Mouse (Mus musculus) limb, embryonic 10.5 days (tissue): ENCODE measurements around the gene Rnh1. TPM values are rescaled to one million over a fixed set of nuclear protein-coding genes. Genes with fewer than 3 reads are reported as not detected.

Experiments used
- DNase-seq: peaks from one replicate; pipeline ENCODE4 v3.0.0-alpha.2; 2017; ENCODE audit warnings: low spot score
- H3K27ac ChIP-seq: fragments of 300-500 bp; sonication (generic); 2 replicates; pipeline ENCODE4 v1.5.1; 2016; ENCODE audit warnings: mild to moderate bottlenecking
- H3K27me3 ChIP-seq: fragments of 300-500 bp; sonication (generic); 2 replicates; pipeline ENCODE4 v1.6.1; 2016; ENCODE audit warnings: low read depth, mild to moderate bottlenecking; ENCODE audit not compliant: poor library complexity, severe bottlenecking
- H3K36me3 ChIP-seq: fragments of 300-500 bp; sonication (generic); 2 replicates; pipeline ENCODE4 v1.6.1; 2016; ENCODE audit warnings: mild to moderate bottlenecking, moderate library complexity
- H3K4me1 ChIP-seq: fragments of 300-500 bp; sonication (generic); 2 replicates; pipeline ENCODE4 v1.6.1; 2016
- H3K4me3 ChIP-seq: fragments of 300-500 bp; sonication (generic); 2 replicates; pipeline ENCODE4 v1.5.1; 2016; ENCODE audit warnings: mild to moderate bottlenecking, moderate library complexity
- H3K9me3 ChIP-seq: fragments of 300-500 bp; sonication (generic); replicated peaks from 2 replicates; pipeline ENCODE4 v1.6.1; 2016; ENCODE audit warnings: mild to moderate bottlenecking
- WGBS: fragments of 180-500 bp; shearing (Covaris S2); methylation state at CpG from one replicate; pipeline ENCODE4 v1.1.7; 2016; 5-methylcytosine and 5-hydroxymethylcytosine counted together
- polyA plus RNA-seq: library from polyadenylated mRNA; unstranded; fragments of >200 nt; fragmentation: Nextera tagmentation; extraction: Ambion mirVana; gene quantifications from 2 replicates; pipeline ENCODE4 v1.2.1, GENCODE M21; 2016

The Rnh1 gene
- polyA plus RNA-seq, 1 experiment from 2014 or later: 85.0 TPM

DNA sequence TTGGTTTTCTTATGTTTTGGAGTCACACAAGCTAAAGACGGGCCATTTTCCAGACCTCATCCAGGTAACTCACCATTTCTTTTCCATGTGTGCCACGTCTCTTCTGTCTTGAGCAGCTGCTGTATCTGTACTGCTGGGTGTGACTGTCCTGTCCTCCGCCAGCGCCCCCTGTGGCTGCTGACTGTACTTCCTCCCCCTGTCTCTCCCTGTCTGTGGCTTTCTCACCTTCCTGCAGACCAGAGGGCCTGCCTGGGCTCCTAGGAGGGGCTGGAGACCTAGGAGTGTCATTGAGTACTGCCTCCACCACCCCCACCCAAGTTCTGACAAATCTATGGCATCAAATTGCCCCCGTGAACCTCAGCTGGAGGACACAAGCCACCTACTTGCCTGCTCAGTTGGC is 29.5 kb downstream of the Rnh1 start:
- WGBS: 42% methylated on average over 5 of the region's 5 CpGs
- DNase-seq: peak; percentile 47
- no peaks in the 10 kb centered on the region for H3K4me1 ChIP-seq
- no peak overlapping the region for H3K4me3 ChIP-seq
- H3K27ac ChIP-seq: no peak overlapping the region
- no peaks in the 10 kb centered on the region for H3K9me3 ChIP-seq
- peaks cover 93% of the 10 kb centered on the region for H3K36me3 ChIP-seq
- H3K27me3 ChIP-seq: no peaks in the 10 kb centered on the region

DNA sequence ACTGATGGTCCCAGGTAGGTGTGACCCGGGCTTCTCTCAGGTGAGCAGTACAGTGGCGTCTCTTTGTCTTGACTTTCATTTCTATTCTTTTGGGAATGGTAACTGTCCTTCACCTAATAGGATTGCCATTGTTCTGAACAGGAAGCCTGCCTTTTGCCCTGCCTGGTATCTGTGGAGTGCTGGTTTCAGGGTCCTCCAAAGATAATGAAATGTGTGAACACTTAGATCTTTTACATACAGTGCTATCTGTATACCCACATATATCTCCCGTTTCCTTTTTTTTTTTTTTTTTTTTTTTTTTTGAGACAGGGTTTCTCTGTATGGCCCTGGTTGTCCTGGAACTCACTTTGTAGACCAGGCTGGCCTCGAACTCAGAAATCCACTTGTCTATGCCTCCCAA is 31.3 kb downstream of the Rnh1 start:
- DNase-seq: no peak
- Histone ChIP-seq H3K4me3 (no peak overlapping the region), H3K36me3 (peaks cover 93% of the 10 kb centered on the region), H3K4me1 (no peaks in the 10 kb centered on the region), H3K27ac (no peak overlapping the region), H3K9me3 (no peaks in the 10 kb centered on the region), H3K27me3 (no peaks in the 10 kb centered on the region)
- WGBS: 94% methylated on average over 4 of the region's 4 CpGs

GRCm38 (mm10) chr7:141131904-141132755 is 40.5 kb downstream of the Rnh1 start:
- Histone ChIP-seq H3K36me3 (peaks cover 32% of the 10 kb centered on the region), H3K27me3 (no peaks in the 10 kb centered on the region), H3K4me1 (peaks cover 24% of the 10 kb centered on the region), H3K9me3 (no peaks in the 10 kb centered on the region), H3K4me3 (peak overlapping the region; percentile 83), H3K27ac (peak overlapping the region; percentile 91)
- DNase-seq: no peak
- 58% methylated on average over 12 of the region's 12 CpGs for WGBS

- Histone ChIP-seq H3K4me3 (peak overlapping the region; percentile 83), H3K27me3 (no peaks in the 10 kb centered on the region), H3K27ac (peak overlapping the region; percentile 91), H3K36me3 (peaks cover 23% of the 10 kb centered on the region), H3K9me3 (no peaks in the 10 kb centered on the region), H3K4me1 (peaks cover 24% of the 10 kb centered on the region)
- WGBS: under 1% methylated on average over 59 of the region's 59 CpGs
- DNase-seq: peak; percentile 97
These were observed 41.4 kb downstream of the Rnh1 start for GRCm38 (mm10) chr7:141131024-141131820.

DNA sequence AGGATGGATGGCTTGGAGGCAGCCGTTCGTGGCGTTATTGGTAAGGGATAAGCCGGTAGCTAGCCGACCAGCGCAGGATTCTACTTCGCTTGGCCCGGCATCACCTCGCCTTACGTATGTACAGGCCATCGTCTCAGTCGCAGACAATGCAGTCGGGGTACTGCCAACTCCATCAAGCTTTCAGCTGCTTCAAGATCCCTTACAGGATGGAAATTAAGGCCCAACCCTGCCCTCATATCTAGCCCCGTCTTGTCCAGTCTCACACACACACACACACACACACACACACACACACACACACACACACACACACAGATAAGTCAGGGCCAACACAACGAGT is 49.2 kb downstream of the Rnh1 start:
- H3K4me1 ChIP-seq: peaks cover 18% of the 10 kb centered on the region
- H3K27me3 ChIP-seq: peaks cover 2% of the 10 kb centered on the region; the same call in 1 of the 2 replicates
- DNase-seq: no peak
- 6% methylated on average over 15 of the region's 15 CpGs for WGBS
- no peaks in the 10 kb centered on the region for H3K36me3 ChIP-seq
- no peaks in the 10 kb centered on the region for H3K9me3 ChIP-seq
- H3K4me3 ChIP-seq: peak overlapping the region; percentile 61
- peak overlapping the region; percentile 92 for H3K27ac ChIP-seq

DNA sequence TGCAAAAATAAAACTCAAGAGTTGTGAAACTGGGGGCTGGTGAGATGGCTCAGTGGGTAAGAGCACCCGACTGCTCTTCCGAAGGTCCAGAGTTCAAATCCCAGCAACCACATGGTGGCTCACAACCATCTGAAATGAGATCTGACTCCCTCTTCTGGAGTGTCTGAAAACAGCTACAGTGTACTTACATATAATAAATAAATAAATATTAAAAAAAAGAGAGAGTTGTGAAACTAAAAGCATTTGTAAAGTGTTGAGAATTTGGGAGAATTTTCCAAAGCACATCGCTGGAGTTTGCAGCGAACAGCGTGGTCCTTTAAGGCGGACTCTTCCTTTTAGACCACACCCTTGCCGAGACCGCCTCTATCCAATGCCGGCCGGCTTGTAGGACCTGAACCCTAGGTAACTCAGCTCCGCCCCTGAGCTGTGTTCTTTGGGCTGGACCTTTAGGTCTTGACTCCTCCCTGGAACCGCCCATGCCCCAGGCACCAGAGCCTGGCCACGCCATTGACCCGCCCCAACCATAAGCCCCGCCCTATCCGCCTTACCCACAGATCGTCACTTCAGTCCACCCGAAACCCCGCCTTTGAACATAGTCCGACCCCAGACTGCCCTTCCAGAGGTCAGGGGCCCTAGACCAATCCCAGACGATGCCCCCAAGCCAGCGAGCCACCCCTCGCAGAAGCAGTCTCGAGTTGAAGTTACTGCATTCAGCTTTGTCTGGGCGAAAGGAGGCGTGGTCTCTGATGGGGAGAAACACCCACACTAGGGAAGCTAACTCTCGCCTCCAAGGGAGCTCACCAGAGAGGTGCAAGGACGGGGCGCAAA is 49.8 kb downstream of the Rnh1 start:
- WGBS: 2% methylated on average over 29 of the region's 29 CpGs
- Histone ChIP-seq H3K4me1 (peaks cover 18% of the 10 kb centered on the region), H3K4me3 (peak overlapping the region; percentile 61), H3K27me3 (peaks cover 7% of the 10 kb centered on the region), H3K9me3 (no peaks in the 10 kb centered on the region), H3K36me3 (no peaks in the 10 kb centered on the region), H3K27ac (peak overlapping the region; percentile 92)
- peak; percentile 97 for DNase-seq

GRCm38 (mm10) chr7:141122245-141122644 is 50.4 kb downstream of the Rnh1 start, which contains the start of gene Ptdss2:
Gene Ptdss2 (plus strand): TSS chr7:141122382.
- peaks cover 20% of the 10 kb centered on the region for H3K4me1 ChIP-seq
- DNase-seq: peak; percentile 36

DNA sequence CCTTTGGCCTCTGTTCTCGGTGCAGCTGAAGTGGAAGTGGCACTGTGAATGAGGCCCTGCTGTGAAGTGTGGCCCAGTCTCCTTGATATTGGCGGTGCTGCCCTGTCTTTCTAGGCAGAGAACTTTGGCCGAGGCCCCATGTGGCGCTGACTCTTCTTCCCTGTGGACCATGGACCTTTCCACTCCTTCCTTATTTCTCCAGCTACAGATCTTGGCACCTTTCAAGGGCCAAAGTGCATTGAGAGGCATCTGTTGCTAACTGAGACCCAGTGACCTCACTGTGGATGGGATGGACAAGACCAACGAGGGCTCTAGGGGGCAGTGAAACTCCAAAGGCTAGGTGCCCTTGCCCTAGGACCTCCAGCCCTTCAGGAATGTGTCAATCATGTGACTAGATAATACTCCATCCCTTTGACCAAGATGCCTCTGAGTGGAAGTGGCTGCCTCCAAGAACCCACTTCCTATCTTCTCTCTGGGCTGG is 51.6 kb downstream of the Rnh1 start:
- peaks cover 25% of the 10 kb centered on the region for H3K27me3 ChIP-seq
- no peak for DNase-seq
- 78% methylated on average over 5 of the region's 5 CpGs for WGBS
- no peaks in the 10 kb centered on the region for H3K9me3 ChIP-seq
- H3K27ac ChIP-seq: no peak overlapping the region
- H3K36me3 ChIP-seq: no peaks in the 10 kb centered on the region
- peaks cover 20% of the 10 kb centered on the region for H3K4me1 ChIP-seq
- H3K4me3 ChIP-seq: no peak overlapping the region

More at GRCm38 (mm10) chr7:141122245-141122644, 50.4 kb downstream of the Rnh1 start, which contains the start of gene Ptdss2:
- H3K27me3 ChIP-seq: peaks cover 14% of the 10 kb centered on the region
- peak within 1 kb of the TSS; percentile 61 for H3K4me3 ChIP-seq
- no peaks in the 10 kb centered on the region for H3K9me3 ChIP-seq
- peak within 1 kb of the TSS; percentile 92 for H3K27ac ChIP-seq
- WGBS: 46% methylated on average over 14 of the region's 14 CpGs
- H3K36me3 ChIP-seq: no peaks in the 10 kb centered on the region

DNA sequence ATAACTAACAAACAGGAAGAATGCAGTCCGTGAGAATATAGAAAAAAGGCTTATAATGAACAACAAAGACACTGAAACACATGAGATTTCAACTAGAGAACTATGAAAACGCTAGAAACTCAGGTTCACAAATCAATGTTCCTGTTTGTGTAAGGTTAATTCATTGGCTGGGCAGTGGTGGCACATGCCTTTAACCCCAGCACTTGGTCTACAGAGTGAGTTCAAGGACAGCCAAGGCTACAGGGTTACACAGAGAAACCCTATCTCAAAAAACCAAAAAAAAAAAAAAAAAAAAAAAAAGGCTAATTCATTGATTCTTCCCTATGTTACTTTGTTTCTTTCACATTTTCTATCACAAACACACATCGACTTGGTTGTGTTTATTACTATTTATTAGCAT is 52.1 kb downstream of the Rnh1 start:
- Histone ChIP-seq H3K27ac (no peak overlapping the region), H3K27me3 (peaks cover 29% of the 10 kb centered on the region), H3K4me1 (peaks cover 20% of the 10 kb centered on the region), H3K36me3 (no peaks in the 10 kb centered on the region), H3K9me3 (no peaks in the 10 kb centered on the region), H3K4me3 (no peak overlapping the region)
- DNase-seq: no peak
- WGBS: 88% methylated on average over 3 of the region's 3 CpGs

- 80% methylated on average over 3 of the region's 3 CpGs for WGBS
These were observed 53.2 kb downstream of the Rnh1 start for GRCm38 (mm10) chr7:141119487-141119886.

DNA sequence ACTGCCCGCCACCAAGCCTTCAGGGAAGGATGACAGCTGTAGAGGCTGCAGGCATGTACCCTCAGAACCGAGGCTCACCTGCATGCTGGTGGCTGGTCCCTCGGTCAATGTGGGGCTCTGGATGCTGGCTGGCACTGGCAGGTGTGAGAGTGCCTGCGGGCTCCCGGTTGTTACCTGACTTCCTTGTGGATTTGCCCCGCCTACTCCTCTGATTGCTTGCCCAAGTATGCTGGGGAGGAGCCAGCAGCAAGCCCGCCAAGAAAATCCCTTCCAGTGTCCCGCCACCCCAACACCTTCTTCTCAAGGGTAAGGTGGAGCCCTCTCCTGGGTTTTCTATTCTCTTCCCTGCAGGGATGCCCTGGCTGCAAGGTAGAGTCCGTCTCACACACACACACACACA is 55.0 kb downstream of the Rnh1 start, which contains the start of gene Ano9:
Gene Ano9, minus strand, starts transcription at position 171 of the 400 bp plus-strand sequence.
- no peaks in the 10 kb centered on the region for H3K36me3 ChIP-seq
- DNase-seq: no peak
- no peaks in the 10 kb centered on the region for H3K9me3 ChIP-seq
- no peak within 1 kb of the TSS for H3K27ac ChIP-seq
- peak within 1 kb of the TSS; percentile 13 for H3K4me3 ChIP-seq
- H3K27me3 ChIP-seq: peaks cover 35% of the 10 kb centered on the region
- H3K4me1 ChIP-seq: peaks cover 6% of the 10 kb centered on the region; the same call in 1 of the 2 replicates
- 10% methylated on average over 9 of the region's 9 CpGs for WGBS

More at GRCm38 (mm10) chr7:141119487-141119886, 53.2 kb downstream of the Rnh1 start:
- H3K27ac ChIP-seq: no peak overlapping the region
- DNase-seq: no peak
- no peaks in the 10 kb centered on the region for H3K9me3 ChIP-seq
- peaks cover 18% of the 10 kb centered on the region for H3K4me1 ChIP-seq
- no peak overlapping the region for H3K4me3 ChIP-seq
- no peaks in the 10 kb centered on the region for H3K36me3 ChIP-seq
- peaks cover 35% of the 10 kb centered on the region for H3K27me3 ChIP-seq

DNA sequence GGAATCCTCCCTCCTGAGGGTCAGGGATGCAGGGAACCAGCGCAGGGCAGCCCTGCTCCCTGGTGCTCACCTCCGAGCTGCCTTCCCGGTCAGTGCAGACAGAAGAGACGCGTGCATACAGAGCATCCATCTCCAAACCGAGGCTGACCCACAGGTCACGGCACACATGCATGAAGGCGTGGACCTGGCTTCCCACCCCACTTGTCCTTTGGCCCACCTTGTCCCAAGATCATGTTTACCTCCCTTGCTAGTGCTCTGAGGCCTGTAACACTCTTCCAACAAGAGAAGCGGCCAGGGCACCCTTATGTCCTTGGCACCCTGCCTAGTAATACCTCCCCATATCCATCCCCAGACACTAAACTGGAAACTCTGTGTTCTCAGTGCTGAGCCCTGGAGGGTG is 56.8 kb downstream of the Rnh1 start:
- no peaks in the 10 kb centered on the region for H3K9me3 ChIP-seq

More for the DNA sequence above, 56.8 kb downstream of the Rnh1 start:
- Histone ChIP-seq H3K4me3 (no peak overlapping the region), H3K27ac (no peak overlapping the region), H3K36me3 (no peaks in the 10 kb centered on the region), H3K27me3 (peaks cover 35% of the 10 kb centered on the region), H3K4me1 (peaks cover 2% of the 10 kb centered on the region; the same call in 1 of the 2 replicates)
- 88% methylated on average over 9 of the region's 9 CpGs for WGBS
- no peak for DNase-seq
